Mouse (Mus musculus): Measurements from ENCODE around the gene Rhoh.

The Rhoh gene

GRCm38 (mm10) chr5:65861154-65861944 is at the start of gene Rhoh:
Rhoh (plus strand) TSS chr5:65861213.
- DNase-seq (ENCODE audit: low spot score) = no peak

- peak; percentile 7 for DNase-seq (ENCODE audit: low spot score)
These were observed 37.3 kb upstream of the Rhoh start for GRCm38 (mm10) chr5:65823601-65824133.

- no peak for DNase-seq (ENCODE audit: low spot score)
These were observed 34.5 kb upstream of the Rhoh start for GRCm38 (mm10) chr5:65826476-65826875.

GRCm38 (mm10) chr5:65827102-65827501 is 33.9 kb upstream of the Rhoh start:
- no peak for DNase-seq (ENCODE audit: low spot score)

GRCm38 (mm10) chr5:65828261-65828660 is 32.8 kb upstream of the Rhoh start:
- no peak for DNase-seq (ENCODE audit: low spot score)

GRCm38 (mm10) chr5:65829059-65829458 is 32.0 kb upstream of the Rhoh start:
- DNase-seq (ENCODE audit: low spot score) = no peak

GRCm38 (mm10) chr5:65831917-65832618 is 28.9 kb upstream of the Rhoh start:
- no peak for DNase-seq (ENCODE audit: low spot score)

GRCm38 (mm10) chr5:65833092-65833491 is 27.9 kb upstream of the Rhoh start:
- no peak for DNase-seq (ENCODE audit: low spot score)

GRCm38 (mm10) chr5:65833766-65834498 is 27.1 kb upstream of the Rhoh start:
- no peak for DNase-seq (ENCODE audit: low spot score)

- no peak for DNase-seq (ENCODE audit: low spot score)
These were observed 23.0 kb upstream of the Rhoh start for GRCm38 (mm10) chr5:65838053-65838452.

- no peak for DNase-seq (ENCODE audit: low spot score)
These were observed 18.1 kb upstream of the Rhoh start for GRCm38 (mm10) chr5:65842947-65843346.

GRCm38 (mm10) chr5:65846534-65846933 is 14.5 kb upstream of the Rhoh start:
- DNase-seq (ENCODE audit: low spot score) = no peak

GRCm38 (mm10) chr5:65846958-65847357 is 14.1 kb upstream of the Rhoh start:
- no peak for DNase-seq (ENCODE audit: low spot score)

GRCm38 (mm10) chr5:65847656-65848055 is 13.4 kb upstream of the Rhoh start:
- DNase-seq (ENCODE audit: low spot score) = no peak

GRCm38 (mm10) chr5:65850765-65851164 is 10.2 kb upstream of the Rhoh start:
- no peak for DNase-seq (ENCODE audit: low spot score)

GRCm38 (mm10) chr5:65854786-65855191 is 6.2 kb upstream of the Rhoh start:
- no peak for DNase-seq (ENCODE audit: low spot score)

GRCm38 (mm10) chr5:65855571-65855970 is 5.4 kb upstream of the Rhoh start:
- DNase-seq (ENCODE audit: low spot score) = no peak

GRCm38 (mm10) chr5:65856591-65857411 is 4.2 kb upstream of the Rhoh start:
- no peak for DNase-seq (ENCODE audit: low spot score)

GRCm38 (mm10) chr5:65857935-65858334 is 3.1 kb upstream of the Rhoh start:
- no peak for DNase-seq (ENCODE audit: low spot score)

GRCm38 (mm10) chr5:65858355-65858754 is 2.7 kb upstream of the Rhoh start:
- no peak for DNase-seq (ENCODE audit: low spot score)

- no peak for DNase-seq (ENCODE audit: low spot score)
These were observed 2.1 kb upstream of the Rhoh start for GRCm38 (mm10) chr5:65858898-65859297.

GRCm38 (mm10) chr5:65859396-65859795 is 1.6 kb upstream of the Rhoh start:
- DNase-seq (ENCODE audit: low spot score) = no peak
